Mouse (Mus musculus): Measurements from ENCODE around the gene Rela. TPM values are rescaled to one million over a fixed set of nuclear protein-coding genes. Genes with fewer than 3 reads are reported as not detected.
A peak's percentile ranks its signal among the peaks of the same experiment; 100 is the strongest.

Rela gene
- polyA plus RNA-seq, 1 experiment, result not detected

GRCm38 (mm10) chr19:5625311-5625710, 12.0 kb upstream of the Rela start:
- TF ChIP-seq CTCF (IDR thresholded peaks at IDR 0.05; ENCODE audit: insufficient read depth, low read depth, low read length), result no peak
- no peak for TF ChIP-seq POLR2A (IDR thresholded peaks at IDR 0.05; ENCODE audit: insufficient read depth, low read depth, low read length)
- Histone ChIP-seq H3K4me1 (ENCODE audit: control insufficient read depth, insufficient read depth, low read length) (no peaks in the 10 kb centered on the region), H3K4me3 (ENCODE audit: insufficient read depth, low read depth, low read length) (no peak overlapping the region), H3K27ac (ENCODE audit: insufficient read depth, low read depth, low read length) (no peak overlapping the region)
- WGBS, result 86% methylated on average over 8 of the region's 8 CpGs

DNA sequence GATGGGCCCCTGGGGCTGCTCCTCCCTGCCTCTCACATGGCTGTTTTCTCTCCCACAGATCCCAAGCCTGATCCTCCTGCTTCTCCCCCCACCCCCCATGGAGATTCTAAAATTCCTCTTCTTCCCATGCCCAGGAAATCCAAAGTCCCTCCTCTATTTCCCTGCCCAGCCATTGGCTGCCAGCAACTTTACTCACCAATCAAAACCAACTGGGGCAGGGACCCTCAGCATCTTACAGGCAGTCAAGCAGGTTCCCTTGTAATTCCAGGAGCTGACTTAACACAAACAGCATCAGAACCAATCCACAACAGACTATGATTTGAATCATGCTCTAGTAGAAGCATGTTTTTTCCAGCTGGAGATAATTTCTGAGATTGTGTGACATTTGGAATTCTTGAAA, 7.4 kb upstream of the Rela start:
- Histone ChIP-seq H3K4me3 (ENCODE audit: insufficient read depth, low read depth, low read length) (no peak overlapping the region), H3K27ac (ENCODE audit: insufficient read depth, low read depth, low read length) (no peak overlapping the region), H3K4me1 (ENCODE audit: control insufficient read depth, insufficient read depth, low read length) (no peaks in the 10 kb centered on the region)
- TF ChIP-seq CTCF (IDR thresholded peaks at IDR 0.05; ENCODE audit: insufficient read depth, low read depth, low read length), result no peak
- no peak for TF ChIP-seq POLR2A (IDR thresholded peaks at IDR 0.05; ENCODE audit: insufficient read depth, low read depth, low read length)

DNA sequence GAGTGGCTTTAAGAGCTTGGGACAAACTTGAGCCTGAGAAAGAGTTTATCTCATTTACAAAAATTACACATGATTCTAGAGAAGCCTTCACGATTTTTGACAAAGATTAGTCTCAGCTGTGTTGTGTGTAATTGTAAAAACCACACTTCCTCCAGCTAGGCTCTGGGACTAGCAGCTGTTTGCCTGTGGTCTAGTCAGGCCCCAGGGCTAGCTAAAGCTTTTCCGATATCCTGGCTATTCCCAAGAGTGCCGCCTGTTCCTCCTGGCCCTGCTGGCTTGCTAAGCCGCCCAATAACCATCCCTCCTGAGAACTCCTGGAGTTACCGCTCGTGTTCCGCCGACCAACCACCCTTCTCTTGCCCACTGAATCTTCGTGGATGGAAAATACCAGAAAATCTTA, 5.2 kb upstream of the Rela start:
- no peak for TF ChIP-seq POLR2A (IDR thresholded peaks at IDR 0.05; ENCODE audit: insufficient read depth, low read depth, low read length)
- TF ChIP-seq CTCF (IDR thresholded peaks at IDR 0.05; ENCODE audit: insufficient read depth, low read depth, low read length), result no peak
- WGBS, result 83% methylated on average over 9 of the region's 9 CpGs
- Histone ChIP-seq H3K4me1 (ENCODE audit: control insufficient read depth, insufficient read depth, low read length) (peaks cover 5% of the 10 kb centered on the region), H3K4me3 (ENCODE audit: insufficient read depth, low read depth, low read length) (no peak overlapping the region), H3K27ac (ENCODE audit: insufficient read depth, low read depth, low read length) (no peak overlapping the region)

GRCm38 (mm10) chr19:5636036-5636570, 1.2 kb upstream of the Rela start:
- H3K4me3 ChIP-seq (ENCODE audit: insufficient read depth, low read depth, low read length), result no peak overlapping the region
- WGBS, result 77% methylated on average over 7 of the region's 7 CpGs
- no peak for TF ChIP-seq CTCF (IDR thresholded peaks at IDR 0.05; ENCODE audit: insufficient read depth, low read depth, low read length)
- no peak for TF ChIP-seq POLR2A (IDR thresholded peaks at IDR 0.05; ENCODE audit: insufficient read depth, low read depth, low read length)
- H3K27ac ChIP-seq (ENCODE audit: insufficient read depth, low read depth, low read length), result no peak overlapping the region
- peaks cover 18% of the 10 kb centered on the region for H3K4me1 ChIP-seq (ENCODE audit: control insufficient read depth, insufficient read depth, low read length)

DNA sequence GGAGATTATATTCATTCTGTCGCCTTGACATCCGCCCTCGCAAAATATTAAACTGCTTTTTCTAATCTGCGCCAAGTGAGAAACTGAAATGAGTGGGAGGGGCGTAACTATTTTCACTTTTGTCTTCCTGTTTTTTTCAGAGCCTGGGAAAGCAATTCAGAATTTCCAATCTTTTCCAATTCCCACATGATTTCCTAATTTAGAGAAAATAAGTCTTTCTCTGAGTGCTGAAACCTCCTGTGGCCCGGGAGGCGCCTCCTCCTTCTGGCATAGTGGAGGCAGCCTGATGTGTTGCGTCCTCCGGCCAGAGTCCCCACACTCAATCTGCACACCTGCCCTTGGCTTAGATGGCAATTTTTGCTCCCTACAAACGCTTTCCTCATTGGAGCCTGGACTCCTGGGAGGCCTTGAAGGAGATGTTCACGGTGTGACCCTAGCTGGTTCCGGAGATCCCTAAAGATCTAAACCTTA, 677 bp upstream of the Rela start:
- Histone ChIP-seq H3K27ac (ENCODE audit: insufficient read depth, low read depth, low read length) (peak overlapping the region; percentile 97), H3K4me3 (ENCODE audit: insufficient read depth, low read depth, low read length) (peak overlapping the region; percentile 89), H3K4me1 (ENCODE audit: control insufficient read depth, insufficient read depth, low read length) (peaks cover 18% of the 10 kb centered on the region)
- 22% methylated on average over 12 of the region's 12 CpGs for WGBS
- no peak for TF ChIP-seq POLR2A (IDR thresholded peaks at IDR 0.05; ENCODE audit: insufficient read depth, low read depth, low read length)

DNA sequence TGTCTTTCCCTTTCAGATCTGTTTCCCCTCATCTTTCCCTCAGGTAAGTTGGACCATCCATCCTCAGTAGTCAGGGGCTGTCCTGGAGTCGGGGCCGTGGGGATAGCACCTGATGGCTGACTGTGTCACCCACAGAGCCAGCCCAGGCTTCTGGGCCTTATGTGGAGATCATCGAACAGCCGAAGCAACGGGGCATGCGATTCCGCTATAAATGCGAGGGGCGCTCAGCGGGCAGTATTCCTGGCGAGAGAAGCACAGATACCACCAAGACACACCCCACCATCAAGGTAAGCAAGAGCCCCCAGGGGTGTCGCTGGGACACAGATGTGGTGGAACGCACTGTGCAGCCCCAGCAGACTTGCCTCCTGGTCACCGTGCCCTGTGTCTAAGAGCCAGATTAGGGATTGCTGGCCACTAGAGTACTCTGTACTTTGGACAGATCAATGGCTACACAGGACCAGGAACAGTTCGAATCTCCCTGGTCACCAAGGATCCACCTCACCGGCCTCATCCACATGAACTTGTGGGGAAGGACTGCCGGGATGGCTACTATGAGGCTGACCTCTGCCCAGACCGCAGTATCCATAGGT, 1.2 kb downstream of the Rela start:
- Histone ChIP-seq H3K27ac (ENCODE audit: insufficient read depth, low read depth, low read length) (no peak overlapping the region), H3K4me3 (ENCODE audit: insufficient read depth, low read depth, low read length) (peak overlapping the region; percentile 89), H3K4me1 (ENCODE audit: control insufficient read depth, insufficient read depth, low read length) (peaks cover 18% of the 10 kb centered on the region)
- WGBS, result 85% methylated on average over 18 of the region's 18 CpGs
- TF ChIP-seq POLR2A (IDR thresholded peaks at IDR 0.05; ENCODE audit: insufficient read depth, low read depth, low read length), result no peak
- no peak for TF ChIP-seq CTCF (IDR thresholded peaks at IDR 0.05; ENCODE audit: insufficient read depth, low read depth, low read length)

DNA sequence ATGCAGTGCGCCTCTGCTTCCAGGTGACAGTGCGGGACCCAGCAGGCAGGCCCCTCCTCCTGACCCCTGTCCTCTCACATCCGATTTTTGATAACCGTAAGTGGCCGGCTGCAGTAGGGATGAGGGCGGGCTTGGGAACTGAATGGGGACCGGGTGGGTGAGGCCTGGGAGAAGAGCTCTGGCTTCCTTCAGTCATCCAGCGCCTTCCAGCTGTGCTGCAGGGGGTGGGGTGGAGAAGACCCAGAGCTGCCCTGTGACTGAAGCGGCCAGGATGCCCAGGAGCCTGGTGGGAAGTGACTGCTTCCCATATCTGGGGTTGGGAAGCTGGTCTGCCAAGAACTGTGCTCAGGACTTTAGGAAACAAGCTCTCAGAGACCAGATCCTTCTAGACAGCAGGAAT, 3.1 kb downstream of the Rela start:
- H3K4me3 ChIP-seq (ENCODE audit: insufficient read depth, low read depth, low read length), result no peak overlapping the region
- WGBS, result 83% methylated on average over 9 of the region's 9 CpGs

GRCm38 (mm10) chr19:5641021-5641420, 3.7 kb downstream of the Rela start:
- H3K27ac ChIP-seq (ENCODE audit: insufficient read depth, low read depth, low read length), result no peak overlapping the region
- TF ChIP-seq POLR2A (IDR thresholded peaks at IDR 0.05; ENCODE audit: insufficient read depth, low read depth, low read length), result no peak
- no peak for TF ChIP-seq CTCF (IDR thresholded peaks at IDR 0.05; ENCODE audit: insufficient read depth, low read depth, low read length)
- 92% methylated on average over 17 of the region's 17 CpGs for WGBS

More for the DNA sequence above, 3.1 kb downstream of the Rela start:
- TF ChIP-seq CTCF (IDR thresholded peaks at IDR 0.05; ENCODE audit: insufficient read depth, low read depth, low read length) (no peak), POLR2A (IDR thresholded peaks at IDR 0.05; ENCODE audit: insufficient read depth, low read depth, low read length) (no peak)
- Histone ChIP-seq H3K27ac (ENCODE audit: insufficient read depth, low read depth, low read length) (no peak overlapping the region), H3K4me1 (ENCODE audit: control insufficient read depth, insufficient read depth, low read length) (peaks cover 18% of the 10 kb centered on the region)

DNA sequence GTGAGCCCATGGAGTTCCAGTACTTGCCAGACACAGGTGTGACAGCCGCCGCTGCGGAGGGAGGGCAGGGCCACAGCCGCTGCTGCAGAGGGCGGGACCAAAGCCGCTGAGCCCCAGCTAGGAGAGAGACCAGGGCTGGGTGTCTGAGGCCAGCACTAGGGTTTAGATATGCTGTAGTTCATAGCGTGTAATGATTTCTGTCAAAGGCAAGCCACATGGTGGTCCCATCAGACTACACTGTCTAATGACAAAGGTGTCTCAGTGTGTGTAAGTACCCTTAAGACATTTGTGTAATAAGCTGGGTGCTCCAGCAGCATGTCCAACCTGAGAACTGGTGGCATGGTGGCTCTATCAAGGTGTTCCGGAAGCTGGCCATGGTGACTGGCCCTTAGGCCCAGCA, 4.4 kb downstream of the Rela start:
- no peak overlapping the region for H3K4me3 ChIP-seq (ENCODE audit: insufficient read depth, low read depth, low read length)
- TF ChIP-seq CTCF (IDR thresholded peaks at IDR 0.05; ENCODE audit: insufficient read depth, low read depth, low read length) (no peak), POLR2A (IDR thresholded peaks at IDR 0.05; ENCODE audit: insufficient read depth, low read depth, low read length) (no peak)
- H3K4me1 ChIP-seq (ENCODE audit: control insufficient read depth, insufficient read depth, low read length), result peaks cover 17% of the 10 kb centered on the region
- 89% methylated on average over 8 of the region's 8 CpGs for WGBS
- H3K27ac ChIP-seq (ENCODE audit: insufficient read depth, low read depth, low read length), result no peak overlapping the region

More at GRCm38 (mm10) chr19:5641021-5641420, 3.7 kb downstream of the Rela start:
- no peak overlapping the region for H3K4me3 ChIP-seq (ENCODE audit: insufficient read depth, low read depth, low read length)
- H3K4me1 ChIP-seq (ENCODE audit: control insufficient read depth, insufficient read depth, low read length), result peaks cover 18% of the 10 kb centered on the region
